Mouse (Mus musculus) left cerebral cortex, postnatal 36 days (tissue): ENCODE measurements at regions not wholly inside any gene's neighbourhood (a gene's known extent, or its start where the extent isn't known, plus 50 kb on each side); places are given as distances from the start of the nearest gene placed in this dataset.

Experiments
- DNase-seq, 2 experiments: peaks; one replicate each; pipeline ENCODE4 v3.0.0; 2021 to 2022; ENCODE audit warnings: low spot score in 2 of 2, mixed read lengths in 1 of 2
- intact Hi-C: fragments of 180-260 bp; cut with DNase I; formaldehyde crosslinking; loops from one replicate; pipeline ENCODE4 v1.15.1; 2025

DNA sequence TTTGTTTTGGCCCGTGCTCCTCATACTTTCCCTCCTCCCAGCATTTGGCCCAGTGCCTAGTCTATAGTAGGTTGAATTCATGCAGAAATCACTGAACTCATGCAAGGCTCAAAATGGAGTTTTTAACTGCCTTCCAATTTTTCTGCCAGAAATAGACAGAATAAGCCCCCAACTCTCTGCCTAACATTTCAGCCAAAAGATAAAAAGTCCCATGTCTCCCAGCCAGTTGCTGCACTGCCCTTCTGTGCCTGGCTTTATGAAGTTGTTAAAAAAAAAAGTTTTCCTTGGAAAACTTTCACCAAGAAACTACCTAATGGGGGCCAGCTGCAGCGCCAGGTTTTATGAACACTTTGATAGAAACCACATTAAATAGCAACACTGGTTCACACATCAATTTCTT, 222.0 kb downstream of the Zic3 start:
- DNase-seq = no peak
- intact Hi-C loops = loop anchor here (10.0 kb wide), 1 partner anchor 60 kb away; no protein-coding TSS in a partner anchor

DNA sequence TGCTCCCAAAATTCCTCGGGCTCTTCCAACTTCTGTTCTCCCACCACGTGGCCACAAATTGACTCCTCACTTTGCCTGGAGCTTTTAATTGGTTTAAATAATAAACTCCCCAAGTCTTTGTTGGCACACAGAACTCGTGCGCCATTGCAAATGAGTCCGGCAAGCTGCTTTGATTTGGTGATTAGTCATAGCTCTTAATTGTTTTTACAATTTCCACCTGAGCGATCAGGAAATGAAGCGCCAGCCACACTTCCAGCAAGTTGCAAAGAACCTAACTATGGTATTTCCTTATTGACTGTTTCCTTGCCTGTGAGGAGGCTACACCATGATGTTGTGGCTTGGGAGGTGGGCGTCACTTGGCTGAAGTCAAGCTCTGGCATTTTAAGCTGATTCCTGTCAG, 233.5 kb downstream of the Zic3 start:
- intact Hi-C loops = no loop called here
- no peak for DNase-seq

DNA sequence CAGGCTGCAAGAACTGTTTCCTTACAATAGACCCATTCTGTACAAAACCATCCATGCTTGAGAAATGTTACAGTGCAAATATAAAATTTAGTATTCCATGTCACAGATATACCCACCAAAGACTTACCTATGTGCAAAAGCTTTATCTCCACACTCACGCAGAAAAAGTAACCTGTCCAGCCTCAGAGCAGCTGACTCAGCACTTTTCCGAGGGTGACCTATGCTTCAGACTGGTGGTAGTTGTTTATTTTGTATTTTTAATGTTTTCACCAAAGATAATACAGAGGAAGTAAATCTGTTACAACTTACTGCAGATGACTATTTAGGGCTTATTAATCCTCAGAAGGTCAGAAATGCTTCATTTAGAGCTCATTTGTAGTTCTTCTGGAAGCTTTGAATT, 260.4 kb downstream of the Zic3 start:
- intact Hi-C loops = no loop called here
- DNase-seq = no peak

DNA sequence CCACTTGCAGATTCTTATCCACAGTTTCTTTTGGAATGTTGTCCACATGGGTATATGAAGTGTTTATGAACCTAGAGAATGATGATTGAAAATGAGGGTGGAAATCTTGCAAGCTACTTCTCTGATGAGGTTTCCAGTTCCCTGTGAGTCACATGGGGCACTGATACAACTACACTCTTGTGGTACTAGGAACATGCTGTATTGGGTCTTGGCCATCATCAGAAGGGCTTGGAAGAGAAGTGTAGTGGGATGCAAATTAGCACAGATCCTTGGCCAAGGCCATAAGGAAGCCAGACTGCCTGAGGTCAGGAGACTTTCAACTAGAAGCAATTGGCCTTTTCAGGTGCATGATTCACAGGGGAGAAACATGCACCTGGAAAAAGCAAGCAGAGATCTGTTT, 300.3 kb downstream of the Zic3 start:
- DNase-seq = no peak
- intact Hi-C loops = no loop called here

DNA sequence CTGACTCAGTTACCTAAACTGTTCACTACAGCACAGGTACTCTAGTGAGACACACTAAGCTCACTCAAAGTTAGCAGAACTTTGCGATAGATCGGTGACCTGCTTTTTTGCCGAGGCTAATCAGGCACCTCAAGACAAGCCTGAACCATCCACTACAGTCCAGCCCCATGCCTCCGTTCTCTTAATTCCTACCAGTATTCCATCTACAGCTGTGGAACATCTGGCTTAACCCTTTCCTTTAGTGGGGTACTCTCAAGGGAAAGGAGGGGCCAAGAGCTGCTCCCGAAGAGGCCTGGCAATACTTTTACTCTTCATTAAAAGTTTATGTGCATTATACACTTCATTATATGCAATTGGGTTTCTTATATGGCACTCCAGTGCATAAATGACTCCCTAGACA, 329.1 kb downstream of the Zic3 start:
- intact Hi-C loops = no loop called here
- DNase-seq = no peak

DNA sequence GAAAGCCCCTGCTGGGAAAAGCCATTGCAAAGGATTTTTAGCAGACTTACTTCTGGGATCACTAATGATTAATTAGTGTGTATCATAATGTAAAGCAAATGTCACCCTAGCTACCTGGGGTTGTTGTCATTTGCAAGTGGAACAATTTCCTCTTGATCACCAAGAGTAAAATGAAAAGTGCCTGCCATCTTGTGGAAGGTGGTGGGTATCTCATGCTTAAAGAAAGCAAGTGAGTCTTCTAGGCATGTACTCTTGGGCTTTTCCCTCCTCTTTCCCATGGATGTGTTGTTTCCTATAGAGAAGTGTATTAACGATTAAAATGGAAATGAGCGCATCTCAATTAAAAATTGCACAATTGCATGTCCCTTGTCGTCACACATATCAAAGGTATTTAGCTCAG, 355.4 kb downstream of the Zic3 start:
- intact Hi-C loops = loop anchor here (10.0 kb wide), 3 partner anchors 343 to 943 kb away; no protein-coding TSS in a partner anchor
- DNase-seq = no peak
